Mouse (Mus musculus) limb, embryonic 12.5 days (tissue): ENCODE measurements around the gene Xiap. TPM values are rescaled to one million over a fixed set of nuclear protein-coding genes. Genes with fewer than 3 reads are reported as not detected.

Source experiments
- ATAC-seq: fragments of 200-750 bp; cut with Nextera tagmentation; 2 replicates; pipeline ENCODE4 v1.8.0; 2017; ENCODE audit warnings: low read depth, moderate TSS enrichment; ENCODE audit not compliant: insufficient number of reproducible peaks, insufficient read depth, low FRiP score, low TSS enrichment
- H3K27ac ChIP-seq: fragments of 300-500 bp; sonication (generic); 2 replicates; pipeline ENCODE4 v1.5.1; 2016; ENCODE audit warnings: mild to moderate bottlenecking, moderate library complexity
- H3K27me3 ChIP-seq: fragments of 300-500 bp; sonication (generic); 2 replicates; pipeline ENCODE4 v1.6.1; 2016; ENCODE audit warnings: mild to moderate bottlenecking, moderate library complexity
- H3K36me3 ChIP-seq: fragments of 300-500 bp; sonication (generic); 2 replicates; pipeline ENCODE4 v1.6.1; 2016; ENCODE audit warnings: mild to moderate bottlenecking, moderate library complexity
- H3K4me1 ChIP-seq: fragments of 300-500 bp; sonication (generic); replicated peaks from 2 replicates; pipeline ENCODE4 v1.6.1; 2016
- H3K4me2 ChIP-seq: fragments of 300-500 bp; sonication (generic); 2 replicates; pipeline ENCODE4 v1.6.1; 2016; ENCODE audit warnings: mild to moderate bottlenecking, moderate library complexity
- H3K4me3 ChIP-seq: fragments of 300-500 bp; sonication (generic); replicated peaks from 2 replicates; pipeline ENCODE4 v1.5.1; 2016; ENCODE audit warnings: mild to moderate bottlenecking
- H3K9ac ChIP-seq: fragments of 300-500 bp; sonication (generic); replicated peaks from 2 replicates; pipeline ENCODE4 v1.6.1; 2016; ENCODE audit warnings: mild to moderate bottlenecking, moderate library complexity
- H3K9me3 ChIP-seq: fragments of 300-500 bp; sonication (generic); 2 replicates; pipeline ENCODE4 v1.6.1; 2016; ENCODE audit warnings: mild to moderate bottlenecking, moderate library complexity
- WGBS: fragments of 180-500 bp; shearing (Covaris S2); methylation state at CpG from one replicate; pipeline ENCODE4 v1.1.7; 2016; 5-methylcytosine and 5-hydroxymethylcytosine counted together
- polyA plus RNA-seq: library from polyadenylated mRNA; unstranded; fragments of >200 nt; fragmentation: Nextera tagmentation; extraction: Ambion mirVana; gene quantifications from 2 replicates; pipeline ENCODE4 v1.2.1, GENCODE M21; 2016

Xiap gene
- polyA plus RNA-seq, 1 experiment from 2014 or later, result 14.8 TPM

DNA sequence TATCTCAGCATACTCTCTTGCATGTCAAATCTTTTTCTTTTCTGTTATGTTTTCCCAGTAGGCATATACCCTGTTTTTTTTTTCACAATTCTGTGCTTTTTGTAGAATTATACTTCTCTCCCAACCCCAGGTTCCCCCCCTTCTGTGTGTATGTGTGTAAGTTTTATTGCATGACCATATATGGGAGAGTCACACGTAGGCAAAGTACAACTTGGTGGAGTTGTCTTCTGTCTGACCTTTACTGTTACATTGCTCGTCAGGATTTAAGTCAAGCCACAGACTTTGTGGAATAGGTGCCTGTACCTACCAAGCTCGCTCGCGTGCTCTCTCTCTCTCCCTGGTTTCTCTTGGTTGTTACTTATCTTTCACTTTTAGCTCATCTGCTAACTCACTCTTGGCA, 28.7 kb downstream of the Xiap start:
- no peaks in the 10 kb centered on the region for H3K9me3 ChIP-seq
- no peaks in the 10 kb centered on the region for H3K27me3 ChIP-seq
- no peak overlapping the region for H3K27ac ChIP-seq
- 78% methylated on average over 5 of the region's 5 CpGs for WGBS
- no peak overlapping the region for H3K4me3 ChIP-seq
- H3K36me3 ChIP-seq, result no peaks in the 10 kb centered on the region
- H3K4me2 ChIP-seq, result no peak overlapping the region
- ATAC-seq, result no peak
- H3K9ac ChIP-seq, result no peak overlapping the region
- no peaks in the 10 kb centered on the region for H3K4me1 ChIP-seq

DNA sequence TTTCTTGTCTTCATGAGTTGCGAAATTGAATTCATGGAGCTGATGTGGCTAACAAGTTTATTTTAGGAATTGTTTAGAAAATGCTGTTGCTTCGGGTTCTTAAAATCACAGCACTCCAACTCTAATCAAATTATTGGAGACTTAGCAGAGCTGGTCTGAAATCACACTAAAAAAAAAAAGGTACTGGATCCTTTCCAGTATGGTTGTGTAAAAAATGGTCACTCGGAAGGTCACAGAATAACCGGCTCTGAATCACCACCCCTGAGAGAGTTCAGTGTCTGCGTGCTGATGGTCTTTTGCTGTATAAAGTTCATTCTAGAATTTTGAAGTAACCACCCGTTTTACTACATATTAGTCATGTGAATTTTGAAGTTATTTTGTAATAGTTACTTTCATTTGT, 47.7 kb downstream of the Xiap start:
- H3K9me3 ChIP-seq, result no peaks in the 10 kb centered on the region
- WGBS, result 92% methylated on average over 6 of the region's 6 CpGs
- H3K4me2 ChIP-seq, result no peak overlapping the region
- H3K27me3 ChIP-seq, result no peaks in the 10 kb centered on the region
- peaks cover 39% of the 10 kb centered on the region for H3K36me3 ChIP-seq
- H3K9ac ChIP-seq, result no peak overlapping the region
- no peak for ATAC-seq
- H3K4me3 ChIP-seq, result no peak overlapping the region
- H3K4me1 ChIP-seq, result no peaks in the 10 kb centered on the region
- H3K27ac ChIP-seq, result no peak overlapping the region

DNA sequence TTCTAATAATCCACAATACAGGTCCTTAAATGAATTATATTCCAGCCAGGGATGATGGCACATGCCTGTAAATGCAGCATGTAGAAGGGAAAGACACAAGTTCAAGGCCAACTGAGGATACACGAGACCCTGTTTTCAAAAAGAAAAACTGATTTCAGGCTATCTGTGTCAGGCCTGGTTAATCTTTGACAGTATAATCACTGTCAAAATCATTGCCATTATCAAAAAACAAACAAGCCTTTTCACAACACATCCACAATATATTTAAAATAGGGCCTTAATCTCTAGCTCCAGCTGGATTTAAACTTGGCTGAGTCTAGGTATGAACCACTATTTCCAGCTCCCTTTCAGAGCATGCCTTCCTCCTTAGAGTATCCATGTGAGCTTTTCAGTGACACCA, 51.1 kb downstream of the Xiap start:
- 88% methylated on average over 1 of the region's 1 CpGs for WGBS
- Histone ChIP-seq H3K36me3 (peaks cover 17% of the 10 kb centered on the region), H3K27me3 (no peaks in the 10 kb centered on the region), H3K9me3 (no peaks in the 10 kb centered on the region), H3K4me1 (no peaks in the 10 kb centered on the region), H3K4me2 (no peak overlapping the region), H3K4me3 (no peak overlapping the region), H3K27ac (no peak overlapping the region), H3K9ac (no peak overlapping the region)
- no peak for ATAC-seq

DNA sequence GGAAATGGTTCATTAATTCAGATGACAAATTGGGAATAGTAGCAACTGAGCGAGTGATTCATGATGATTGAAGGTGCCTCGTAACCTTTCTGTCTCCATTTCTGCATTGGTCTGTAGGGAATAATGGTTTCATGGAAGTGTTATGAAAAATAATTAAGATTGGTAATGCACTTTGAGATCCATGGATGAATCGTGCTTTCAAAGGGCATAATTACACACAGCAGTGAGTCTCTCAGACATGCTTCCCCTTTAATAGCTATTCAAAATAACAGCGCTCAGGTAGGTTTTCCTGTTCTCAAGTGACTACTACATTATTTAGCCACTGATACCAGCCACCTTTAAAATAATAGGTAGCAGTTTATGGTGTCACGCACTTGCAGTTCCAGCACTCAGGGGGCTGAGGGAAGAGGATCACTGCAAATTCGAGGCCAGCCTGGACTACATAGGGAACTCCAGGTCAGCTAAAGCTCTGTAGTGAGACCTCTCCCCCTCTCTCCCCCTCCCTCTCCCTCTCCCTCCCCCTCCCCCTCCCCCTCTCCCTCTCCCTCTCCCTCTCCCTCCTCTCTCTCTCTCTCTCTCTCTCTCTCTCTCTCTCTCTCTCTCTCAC, 60.1 kb downstream of the Xiap start:
- Histone ChIP-seq H3K9ac (no peak overlapping the region), H3K27me3 (no peaks in the 10 kb centered on the region), H3K4me3 (no peak overlapping the region), H3K9me3 (no peaks in the 10 kb centered on the region), H3K4me2 (no peak overlapping the region), H3K36me3 (no peaks in the 10 kb centered on the region), H3K4me1 (no peaks in the 10 kb centered on the region), H3K27ac (no peak overlapping the region)
- WGBS, result 83% methylated on average over 6 of the region's 6 CpGs
- no peak for ATAC-seq

DNA sequence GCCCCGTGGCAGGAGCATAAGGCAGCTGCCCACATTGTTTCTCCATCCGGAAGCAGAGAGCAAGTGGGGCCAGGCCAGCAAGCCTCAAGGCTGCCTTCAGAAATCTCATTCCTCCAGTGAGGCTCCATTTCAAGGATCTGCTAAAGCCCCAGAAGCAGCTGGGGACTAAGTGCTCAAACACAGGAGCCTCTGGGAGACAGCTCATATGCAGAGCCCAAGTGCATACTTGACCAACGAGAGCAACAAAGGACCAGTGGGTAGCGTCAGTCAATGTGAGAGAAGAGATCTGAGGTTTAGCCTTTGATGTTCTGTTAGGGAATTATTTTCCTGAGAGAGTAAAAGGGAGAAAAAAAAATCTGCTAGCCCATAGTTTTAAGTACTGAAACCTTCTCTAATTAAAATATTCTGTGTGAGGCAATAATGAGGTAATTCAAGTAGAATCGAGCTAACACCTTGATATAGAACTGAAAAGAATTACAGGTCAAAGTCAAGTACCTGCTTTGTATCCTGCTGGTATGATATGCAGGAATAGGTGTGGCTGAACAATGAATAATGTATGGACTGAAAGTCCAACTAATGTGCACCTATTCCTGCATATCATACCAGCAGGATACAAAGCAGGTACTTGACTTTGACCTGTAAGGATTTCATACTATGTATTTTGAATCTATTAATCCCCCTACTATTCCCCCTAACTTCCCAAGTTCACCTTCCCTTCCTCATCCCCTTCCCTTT, 65.7 kb downstream of the Xiap start:
- Histone ChIP-seq H3K9me3 (peaks cover 5% of the 10 kb centered on the region), H3K4me3 (no peak overlapping the region), H3K36me3 (no peaks in the 10 kb centered on the region), H3K27me3 (no peaks in the 10 kb centered on the region), H3K4me2 (no peak overlapping the region), H3K27ac (no peak overlapping the region), H3K9ac (no peak overlapping the region), H3K4me1 (no peaks in the 10 kb centered on the region)
- no peak for ATAC-seq
- WGBS, result 73% methylated on average over 5 of the region's 5 CpGs

DNA sequence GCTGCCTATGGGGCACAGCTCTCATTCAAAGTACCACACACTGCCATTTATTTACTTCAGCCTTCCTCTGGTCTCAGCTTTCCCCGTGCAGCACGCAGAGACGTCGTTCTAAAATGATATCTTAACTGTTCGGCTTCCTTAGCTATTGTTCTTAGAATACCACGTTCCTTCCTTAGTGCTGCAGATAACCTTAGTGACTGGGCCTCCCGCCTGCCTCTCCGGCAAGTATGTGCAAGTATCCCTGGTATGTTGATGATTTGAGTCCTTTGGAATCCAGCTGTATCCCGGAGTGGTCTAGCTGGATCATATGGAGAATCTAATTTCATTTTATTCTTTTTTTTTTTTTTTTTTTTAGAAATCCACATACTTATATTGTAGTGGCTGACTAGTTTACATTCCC, 80.4 kb downstream of the Xiap start:
- 68% methylated on average over 9 of the region's 9 CpGs for WGBS
- H3K27ac ChIP-seq, result no peak overlapping the region
- H3K9me3 ChIP-seq, result no peaks in the 10 kb centered on the region
- no peak for ATAC-seq
- no peak overlapping the region for H3K4me3 ChIP-seq
- H3K4me2 ChIP-seq, result no peak overlapping the region
- H3K27me3 ChIP-seq, result no peaks in the 10 kb centered on the region
- no peak overlapping the region for H3K9ac ChIP-seq
- H3K36me3 ChIP-seq, result no peaks in the 10 kb centered on the region
- H3K4me1 ChIP-seq, result no peaks in the 10 kb centered on the region

DNA sequence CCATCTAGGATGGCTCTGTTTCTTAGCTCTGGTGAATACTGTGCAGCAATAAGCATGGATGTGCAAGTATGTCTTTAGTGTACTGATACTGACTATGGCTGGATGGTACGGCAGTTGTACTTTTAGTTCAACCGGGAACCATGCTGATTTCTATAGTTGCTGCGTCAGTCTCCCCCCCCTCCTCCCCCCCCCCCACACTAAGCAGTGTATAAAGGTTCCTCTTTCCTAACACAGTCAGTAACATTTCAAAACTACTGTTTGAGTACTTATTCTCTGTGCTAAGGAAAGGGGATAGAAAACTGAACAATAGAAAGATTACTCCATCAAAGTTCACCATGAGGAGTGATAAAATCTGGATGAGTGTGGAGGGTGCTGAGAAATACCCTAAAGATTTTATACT, 83.1 kb downstream of the Xiap start:
- no peaks in the 10 kb centered on the region for H3K36me3 ChIP-seq
- 82% methylated on average over 3 of the region's 3 CpGs for WGBS
- ATAC-seq, result no peak

DNA sequence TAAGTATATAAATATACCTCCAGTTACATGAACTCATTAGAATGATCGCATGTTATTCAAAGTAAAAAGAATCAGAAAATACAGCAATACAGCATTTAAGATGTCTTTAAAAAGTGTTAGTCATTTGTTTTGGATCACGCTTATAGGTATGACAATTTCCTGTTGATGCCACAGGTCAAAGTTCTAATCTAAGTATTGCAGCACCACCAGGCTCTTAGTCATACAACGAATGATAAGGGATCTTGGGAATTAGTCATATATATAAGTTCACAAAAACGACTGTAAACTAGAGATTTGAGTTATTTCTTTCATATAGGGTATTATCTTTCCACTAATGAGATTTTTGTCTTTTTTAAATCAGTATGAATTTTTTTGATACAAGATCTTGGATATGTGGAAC, 84.5 kb downstream of the Xiap start:
- Histone ChIP-seq H3K36me3 (no peaks in the 10 kb centered on the region), H3K4me2 (no peak overlapping the region), H3K9ac (no peak overlapping the region), H3K27ac (no peak overlapping the region), H3K4me3 (no peak overlapping the region), H3K9me3 (no peaks in the 10 kb centered on the region), H3K27me3 (no peaks in the 10 kb centered on the region), H3K4me1 (no peaks in the 10 kb centered on the region)
- no peak for ATAC-seq
- WGBS, result 80% methylated on average over 4 of the region's 4 CpGs

More for the DNA sequence above, 83.1 kb downstream of the Xiap start:
- Histone ChIP-seq H3K4me2 (no peak overlapping the region), H3K4me1 (no peaks in the 10 kb centered on the region), H3K9ac (no peak overlapping the region), H3K9me3 (no peaks in the 10 kb centered on the region), H3K4me3 (no peak overlapping the region), H3K27ac (no peak overlapping the region), H3K27me3 (no peaks in the 10 kb centered on the region)

DNA sequence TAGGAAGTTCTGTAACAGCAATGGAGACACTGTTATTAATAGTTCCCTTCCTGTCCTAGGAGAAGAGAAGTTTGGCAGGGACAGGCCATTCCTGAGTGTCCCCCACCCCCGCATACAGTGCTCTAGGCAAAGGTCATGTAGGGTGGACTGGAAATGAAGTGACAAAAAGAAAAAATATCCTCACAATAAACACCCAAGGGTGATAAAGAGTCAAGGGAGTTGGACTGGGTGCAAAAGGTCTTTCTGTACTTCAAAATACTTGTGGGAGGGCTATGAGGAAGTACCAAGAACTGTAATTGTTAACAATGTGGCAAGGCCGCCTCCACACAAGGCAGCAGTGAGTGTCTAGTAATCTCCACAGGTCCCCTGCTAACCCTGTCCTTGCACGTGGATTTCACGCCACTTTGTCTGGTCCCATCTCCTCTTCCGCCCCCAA, 88.6 kb downstream of the Xiap start:
- no peak for ATAC-seq
- Histone ChIP-seq H3K27me3 (no peaks in the 10 kb centered on the region), H3K9ac (no peak overlapping the region), H3K36me3 (no peaks in the 10 kb centered on the region), H3K9me3 (no peaks in the 10 kb centered on the region), H3K4me1 (no peaks in the 10 kb centered on the region), H3K4me3 (no peak overlapping the region), H3K4me2 (peak overlapping the region; percentile 48; the same call in 1 of the 2 replicates), H3K27ac (no peak overlapping the region)
- WGBS, result 52% methylated on average over 5 of the region's 5 CpGs

DNA sequence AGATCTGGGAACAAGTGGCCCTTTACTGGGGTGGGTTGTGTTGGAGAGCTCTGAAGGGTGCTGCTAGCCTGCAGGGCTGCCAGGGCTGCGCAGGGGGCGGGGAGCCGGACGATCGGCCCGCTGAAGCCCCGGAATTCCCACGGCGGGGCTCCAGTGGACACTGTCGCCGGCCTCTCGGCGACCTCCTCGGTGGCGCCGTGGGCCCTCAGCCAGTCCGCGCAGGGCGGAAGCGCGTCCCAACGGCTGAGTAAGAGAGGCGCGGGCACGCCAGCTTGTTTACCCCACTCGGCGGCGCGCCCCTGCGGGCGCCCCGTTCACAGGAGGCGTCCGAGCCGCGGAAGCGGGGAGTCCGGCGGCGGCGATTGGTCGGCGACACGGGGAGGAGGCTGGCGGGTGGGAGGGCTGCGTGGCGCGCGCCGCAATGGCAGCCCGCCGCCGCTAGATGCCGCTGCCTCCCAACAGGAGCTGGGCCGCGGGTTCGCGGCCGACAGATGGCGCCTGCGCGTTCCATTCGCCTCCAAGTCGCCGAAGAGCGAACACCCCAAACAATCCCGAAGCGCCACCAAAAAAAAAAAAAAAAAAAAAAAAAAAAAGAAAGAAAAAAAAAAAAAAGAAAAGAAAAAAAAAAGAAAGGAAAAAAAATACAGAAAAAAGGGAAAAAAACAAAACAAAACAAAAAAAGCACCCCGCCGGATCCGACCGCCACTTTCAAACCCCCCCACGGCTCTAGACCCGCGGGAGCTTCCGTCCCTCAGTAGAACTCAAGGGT, 89.5 kb downstream of the Xiap start, which contains the start of gene Stag2:
Gene Stag2 (plus strand): TSS at position 530 of the 769 bp plus-strand sequence.
- Histone ChIP-seq H3K36me3 (no peaks in the 10 kb centered on the region), H3K4me2 (peak within 1 kb of the TSS; percentile 52), H3K9ac (peak within 1 kb of the TSS; percentile 93), H3K9me3 (no peaks in the 10 kb centered on the region), H3K27ac (peak within 1 kb of the TSS; percentile 100), H3K4me3 (peak within 1 kb of the TSS; percentile 57), H3K4me1 (0 out of 2 replicates have a peak, but pooled peaks cover 3% of the 10 kb centered on the region), H3K27me3 (no peaks in the 10 kb centered on the region)
- WGBS, result 14% methylated on average over 72 of the region's 76 CpGs
- peak; percentile 63; the same call in 1 of the 2 replicates for ATAC-seq
